Mouse (Mus musculus) myocyte (in vitro differentiated cells): ENCODE results near the gene Cdca5. TPM values are rescaled to one million over a fixed set of nuclear protein-coding genes. Genes with fewer than 3 reads are reported as not detected.
A peak's percentile ranks its signal among the peaks of the same experiment; 100 is the strongest.
"Not testable (repeated sequence)": the region's sequence is repeated elsewhere in the genome, so short reads cannot be mapped to it uniquely, and the experiment has no call there.

Experiments used
- H3K27me3 ChIP-seq: one replicate; pipeline ENCODE4 v1.6.1; 2011; ENCODE audit not compliant: control insufficient read depth, insufficient read depth, insufficient read length
- H3K36me3 ChIP-seq: one replicate; pipeline ENCODE4 v1.6.1; 2011; ENCODE audit not compliant: control insufficient read depth, insufficient read depth
- H3K4me2 ChIP-seq: one replicate; pipeline ENCODE4 v1.6.1; 2011; ENCODE audit warnings: low read depth, control low read depth
- H3K4me3 ChIP-seq: one replicate; pipeline ENCODE4 v1.5.1; 2011; ENCODE audit warnings: mild to moderate bottlenecking, control low read depth, moderate library complexity
- H3K79me2 ChIP-seq: one replicate; pipeline ENCODE4 v1.6.1; 2011; ENCODE audit not compliant: control insufficient read depth, insufficient read depth
- H3ac ChIP-seq: one replicate; pipeline ENCODE4 v1.6.1; 2011; ENCODE audit not compliant: control insufficient read depth, insufficient read length
- CEBPB ChIP-seq: IDR thresholded peaks from 2 replicates; pipeline ENCODE4 v1.6.1; 2011; ENCODE audit warnings: mild to moderate bottlenecking, moderate library complexity; ENCODE audit not compliant: poor library complexity, insufficient read depth, severe bottlenecking
- E2F4 ChIP-seq: IDR thresholded peaks from one replicate; pipeline ENCODE4 v1.6.1; 2011; ENCODE audit warnings: mild to moderate bottlenecking, control low read depth, moderate library complexity; ENCODE audit not compliant: insufficient read depth
- MAX ChIP-seq: IDR thresholded peaks from one replicate; pipeline ENCODE4 v1.6.1; 2011; ENCODE audit warnings: low read depth, mild to moderate bottlenecking, control low read depth
- MYOD1 ChIP-seq, 3 experiments: IDR thresholded peaks; one replicate each; pipeline ENCODE4 v1.6.1; 2011; ENCODE audit warnings: control low read depth in 2 of 3, low read depth in 2 of 3, mild to moderate bottlenecking in 2 of 3, moderate library complexity in 1 of 3; ENCODE audit not compliant: insufficient read length in 2 of 3, control insufficient read depth in 1 of 3
- MYOG ChIP-seq, 3 experiments: IDR thresholded peaks; one replicate each; pipeline ENCODE4 v1.6.1; 2011; ENCODE audit warnings: control low read depth in 2 of 3, low read depth in 2 of 3, mild to moderate bottlenecking in 2 of 3; ENCODE audit not compliant: insufficient read length in 2 of 3, control insufficient read depth in 1 of 3, insufficient read depth in 1 of 3
- POLR2A ChIP-seq: IDR thresholded peaks from one replicate; pipeline ENCODE4 v1.6.1; 2011; ENCODE audit warnings: low read depth, mild to moderate bottlenecking, control low read depth, moderate library complexity; ENCODE audit not compliant: insufficient read length
- POLR2AphosphoS2 ChIP-seq: IDR thresholded peaks from one replicate; pipeline ENCODE4 v1.6.1; 2011; ENCODE audit warnings: low read depth, control low read depth; ENCODE audit not compliant: insufficient read length
- REST ChIP-seq: IDR thresholded peaks from one replicate; pipeline ENCODE4 v1.6.1; 2011; ENCODE audit warnings: mild to moderate bottlenecking, control low read depth, moderate library complexity; ENCODE audit not compliant: insufficient read depth, insufficient read length
- SRF ChIP-seq: IDR thresholded peaks from one replicate; pipeline ENCODE4 v1.6.1; 2011; ENCODE audit warnings: low read depth; ENCODE audit not compliant: control insufficient read depth, insufficient read length
- TCF12 ChIP-seq: IDR thresholded peaks from one replicate; pipeline ENCODE4 v1.6.1; 2011; ENCODE audit warnings: mild to moderate bottlenecking, control low read depth; ENCODE audit not compliant: poor library complexity, insufficient read depth, severe bottlenecking
- TCF3 ChIP-seq: IDR thresholded peaks from one replicate; pipeline ENCODE4 v1.6.1; 2011; ENCODE audit warnings: low read depth, control low read depth; ENCODE audit not compliant: insufficient read length
- USF1 ChIP-seq: IDR thresholded peaks from one replicate; pipeline ENCODE4 v1.6.1; 2011; ENCODE audit warnings: low read depth, mild to moderate bottlenecking, control low read depth, moderate library complexity
- polyA plus RNA-seq: library from polyadenylated mRNA; unstranded; fragments of >200 nt; fragmentation: generic; extraction: Trizol; gene quantifications from one replicate; pipeline ENCODE4 v1.2.1, GENCODE M21; 2012; ENCODE audit warnings: missing spikeins

The Cdca5 gene
- polyA plus RNA-seq, 1 experiment: 7.7 TPM

DNA sequence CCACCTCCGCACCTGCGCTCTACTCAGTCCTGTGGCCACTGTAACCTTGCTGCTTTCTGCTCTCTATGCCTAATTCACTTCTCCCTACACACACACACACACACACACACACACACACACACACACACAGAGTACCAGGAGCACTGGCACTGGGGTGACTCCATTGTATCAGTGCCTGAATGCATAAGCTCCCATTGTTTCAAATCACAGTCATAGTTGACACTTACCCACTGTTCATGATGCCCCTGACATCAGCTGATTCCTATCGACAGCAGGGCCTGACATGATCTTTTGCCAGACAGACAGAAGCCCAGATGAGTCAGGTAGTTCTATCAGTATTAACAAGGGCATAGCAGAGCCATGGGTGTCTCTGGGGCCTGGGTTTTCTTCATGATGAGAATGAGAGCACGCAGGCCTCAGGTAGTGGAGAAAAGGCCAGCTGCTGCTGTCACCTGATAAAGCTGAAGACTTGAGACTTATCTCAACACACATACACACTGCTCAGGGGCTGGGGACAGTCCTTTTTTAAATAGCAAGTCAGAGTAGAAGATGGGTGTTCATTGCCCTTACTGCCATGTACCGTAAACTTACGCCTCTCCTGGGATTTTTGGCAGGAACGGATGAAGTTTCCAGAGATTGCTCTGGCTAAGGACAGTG is 47.5 kb downstream of the Cdca5 start:
- H3K4me3 ChIP-seq: no peak overlapping the region
- H3K36me3 ChIP-seq: peaks cover 4% of the 10 kb centered on the region
- H3K79me2 ChIP-seq: no peaks in the 10 kb centered on the region
- H3K4me2 ChIP-seq: no peak overlapping the region
- TF ChIP-seq MYOG (IDR thresholded peaks at IDR 0.05; ENCODE audit: control insufficient read depth in 1 of 3, insufficient read depth in 1 of 3, insufficient read length in 2 of 3, low read depth in 2 of 3) (no peak), REST (no peak), POLR2A (no peak)
- H3ac ChIP-seq: no peak overlapping the region
- no peaks in the 10 kb centered on the region for H3K27me3 ChIP-seq

DNA sequence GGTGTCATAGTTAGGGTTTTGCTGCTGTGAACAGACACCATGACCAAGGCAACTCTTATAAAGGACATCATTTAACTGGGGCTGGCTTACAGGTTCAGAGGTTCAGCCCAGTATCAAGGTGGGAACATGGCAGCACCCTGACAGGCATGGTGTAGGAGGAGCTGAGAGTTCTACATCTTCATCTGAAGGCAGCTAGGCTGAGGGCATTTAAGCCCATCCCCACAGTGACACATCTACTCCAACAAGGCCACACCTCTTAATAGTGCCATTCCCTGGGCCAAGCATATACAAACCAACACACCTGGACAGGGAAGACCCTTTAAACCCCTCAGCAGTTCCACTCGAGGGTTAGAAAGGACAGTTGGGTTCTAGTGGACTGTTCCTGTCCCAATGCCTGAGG is 48.4 kb downstream of the Cdca5 start:
- H3ac ChIP-seq, H3K27me3 ChIP-seq, H3K4me3 ChIP-seq, H3K4me2 ChIP-seq, H3K36me3 ChIP-seq, H3K79me2 ChIP-seq: not testable (repeated sequence)

DNA sequence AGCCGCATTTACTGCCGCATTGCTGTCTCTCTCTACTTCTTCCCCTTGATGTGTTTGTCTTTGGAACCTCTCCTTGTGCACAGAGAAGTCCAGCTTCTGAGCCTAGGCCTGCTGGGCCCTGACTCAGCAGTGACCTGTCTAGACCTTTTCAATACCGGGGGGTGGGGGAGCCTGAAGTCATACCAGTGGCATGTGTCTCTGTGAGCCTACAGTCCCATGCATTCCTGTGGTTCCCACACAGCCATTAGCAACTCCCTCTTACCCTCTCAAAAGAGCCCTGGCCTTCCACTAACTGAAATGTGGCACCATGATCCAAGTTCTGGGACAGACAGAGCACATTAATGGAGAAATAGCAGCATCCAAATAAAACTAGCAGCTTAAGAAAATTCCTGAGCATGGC is 51.6 kb downstream of the Cdca5 start:
- H3K4me3 ChIP-seq: no peak overlapping the region
- H3K36me3 ChIP-seq: peaks cover 4% of the 10 kb centered on the region
- H3K4me2 ChIP-seq: peak overlapping the region; percentile 27
- no peaks in the 10 kb centered on the region for H3K27me3 ChIP-seq
- H3ac ChIP-seq: no peak overlapping the region
- TF ChIP-seq MYOD1 (IDR thresholded peaks at IDR 0.05; ENCODE audit: control insufficient read depth in 1 of 3, insufficient read length in 2 of 3, low read depth in 2 of 3) (peak in 1 of 3 experiments; percentile 6), USF1 (no peak)
- H3K79me2 ChIP-seq: no peaks in the 10 kb centered on the region

DNA sequence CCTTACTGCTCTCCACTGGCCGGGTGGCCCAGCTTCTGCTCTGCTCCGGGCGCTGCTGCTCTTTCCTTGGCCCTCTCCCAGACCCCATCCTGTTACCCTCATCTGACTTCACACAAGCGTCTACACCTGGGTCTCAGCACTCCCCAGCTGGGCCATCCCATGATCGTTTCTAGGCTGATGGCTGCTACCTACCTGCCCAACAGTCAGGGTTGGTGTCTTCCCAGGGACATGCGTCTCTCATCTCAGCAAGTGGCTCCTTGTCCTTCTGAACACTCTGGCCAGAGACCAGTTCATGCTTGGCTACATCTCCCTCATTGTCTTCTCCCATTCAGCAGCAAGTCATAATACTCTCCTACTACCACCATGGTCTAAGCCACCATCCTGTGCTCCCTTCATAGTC is 54.9 kb downstream of the Cdca5 start:
- no peak overlapping the region for H3ac ChIP-seq
- peak overlapping the region; percentile 84 for H3K4me2 ChIP-seq
- TF ChIP-seq MAX (no peak), POLR2A (no peak), USF1 (no peak), MYOD1 (IDR thresholded peaks at IDR 0.05; ENCODE audit: control insufficient read depth in 1 of 3, insufficient read length in 2 of 3, low read depth in 2 of 3) (no peak), CEBPB (no peak), MYOG (IDR thresholded peaks at IDR 0.05; ENCODE audit: control insufficient read depth in 1 of 3, insufficient read depth in 1 of 3, insufficient read length in 2 of 3, low read depth in 2 of 3) (no peak), SRF (no peak), E2F4 (no peak), TCF12 (no peak), TCF3 (no peak), REST (no peak), POLR2AphosphoS2 (no peak)
- no peaks in the 10 kb centered on the region for H3K27me3 ChIP-seq
- H3K36me3 ChIP-seq: peaks cover 4% of the 10 kb centered on the region
- no peaks in the 10 kb centered on the region for H3K79me2 ChIP-seq
- H3K4me3 ChIP-seq: peak overlapping the region; percentile 81

DNA sequence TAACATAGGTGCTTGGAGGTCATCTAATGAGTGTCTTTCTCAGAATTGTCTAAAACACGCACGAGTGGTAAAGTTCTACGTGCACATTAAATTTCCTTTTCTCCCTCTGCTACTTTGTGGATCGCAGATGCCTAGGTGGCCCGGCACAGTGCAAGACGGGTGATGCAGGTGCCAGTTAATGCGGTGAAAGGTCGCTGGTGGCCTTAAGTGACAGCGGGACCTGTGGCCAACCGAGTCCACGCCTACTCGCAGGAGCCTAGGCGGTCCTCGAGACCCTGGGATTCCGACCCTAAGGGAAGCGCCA is 55.5 kb downstream of the Cdca5 start:
- H3K79me2 ChIP-seq: no peaks in the 10 kb centered on the region
- TF ChIP-seq USF1: no peak
- no peak for TF ChIP-seq POLR2AphosphoS2
- no peak for TF ChIP-seq TCF12
- TF ChIP-seq TCF3: no peak
- TF ChIP-seq MYOG (IDR thresholded peaks at IDR 0.05; ENCODE audit: control insufficient read depth in 1 of 3, insufficient read depth in 1 of 3, insufficient read length in 2 of 3, low read depth in 2 of 3): no peak
- no peak for TF ChIP-seq REST
- no peak for TF ChIP-seq SRF
- TF ChIP-seq E2F4: no peak
- TF ChIP-seq MAX: no peak
- no peak for TF ChIP-seq POLR2A
- no peak for TF ChIP-seq MYOD1 (IDR thresholded peaks at IDR 0.05; ENCODE audit: control insufficient read depth in 1 of 3, insufficient read length in 2 of 3, low read depth in 2 of 3)
- TF ChIP-seq CEBPB: no peak
- H3ac ChIP-seq: peak overlapping the region; percentile 61
- H3K27me3 ChIP-seq: peaks cover 2% of the 10 kb centered on the region
- H3K4me3 ChIP-seq: peak overlapping the region; percentile 81
- peak overlapping the region; percentile 84 for H3K4me2 ChIP-seq
- peaks cover 2% of the 10 kb centered on the region for H3K36me3 ChIP-seq

DNA sequence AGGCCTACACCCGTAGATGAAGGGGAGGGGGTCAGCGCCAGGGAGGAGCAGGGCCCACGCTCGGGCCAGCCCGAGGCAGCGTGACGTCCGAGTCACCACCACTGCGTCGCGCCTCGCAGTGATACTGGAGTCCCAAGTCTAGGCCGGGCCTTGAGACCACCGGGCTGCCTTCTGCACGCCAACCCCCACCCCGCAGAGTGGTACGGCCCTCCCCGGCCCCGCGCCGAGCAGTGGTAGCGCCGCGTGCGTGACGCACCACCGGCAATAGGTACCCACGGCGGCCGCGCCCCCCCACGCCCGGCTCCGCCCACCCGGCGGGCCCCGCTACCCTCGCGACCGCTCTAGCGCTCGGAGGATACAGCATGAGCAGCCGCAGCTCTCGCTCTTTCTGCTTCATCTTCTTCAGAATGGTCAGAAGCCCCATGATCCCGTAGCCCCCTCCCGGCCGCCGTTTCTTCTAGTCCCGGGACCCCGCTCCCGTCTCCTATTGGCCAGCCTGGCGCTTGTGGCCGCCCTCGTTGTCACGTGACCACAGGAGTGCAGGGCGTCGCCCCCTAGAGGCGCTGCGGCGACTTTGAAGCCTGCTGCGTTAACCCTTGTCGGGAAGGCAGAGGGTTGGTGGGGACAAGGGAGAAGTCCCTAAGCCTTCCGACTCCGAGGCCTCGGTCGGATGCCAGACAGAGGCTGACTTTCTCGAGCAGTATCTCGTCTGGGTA is 56.1 kb downstream of the Cdca5 start, which contains the start of gene Batf2:
Gene Batf2 (plus strand): TSS at position 306 of the 716 bp plus-strand sequence.
- Histone ChIP-seq H3ac (peak within 1 kb of the TSS; percentile 61), H3K4me3 (peak within 1 kb of the TSS; percentile 81), H3K4me2 (peak within 1 kb of the TSS; percentile 92), H3K79me2 (no peaks in the 10 kb centered on the region), H3K27me3 (peaks cover 6% of the 10 kb centered on the region), H3K36me3 (no peaks in the 10 kb centered on the region)
- TF ChIP-seq POLR2AphosphoS2 (no peak), CEBPB (no peak), USF1 (peak; percentile 95), POLR2A (peak; percentile 59), E2F4 (peak; percentile 11), MYOG (IDR thresholded peaks at IDR 0.05; ENCODE audit: control insufficient read depth in 1 of 3, insufficient read depth in 1 of 3, insufficient read length in 2 of 3, low read depth in 2 of 3) (peak in 1 of 3 experiments; percentile 4)
